Mouse (Mus musculus) urinary bladder, postnatal 4 days (tissue): ENCODE measurements around the gene Eef1b2.

Experiments used
- DNase-seq, 2 experiments: peaks; one replicate each; pipeline ENCODE4 v3.0.0; 2021 to 2022; ENCODE audit warnings: low spot score in 2 of 2

Gene Eef1b2

DNA sequence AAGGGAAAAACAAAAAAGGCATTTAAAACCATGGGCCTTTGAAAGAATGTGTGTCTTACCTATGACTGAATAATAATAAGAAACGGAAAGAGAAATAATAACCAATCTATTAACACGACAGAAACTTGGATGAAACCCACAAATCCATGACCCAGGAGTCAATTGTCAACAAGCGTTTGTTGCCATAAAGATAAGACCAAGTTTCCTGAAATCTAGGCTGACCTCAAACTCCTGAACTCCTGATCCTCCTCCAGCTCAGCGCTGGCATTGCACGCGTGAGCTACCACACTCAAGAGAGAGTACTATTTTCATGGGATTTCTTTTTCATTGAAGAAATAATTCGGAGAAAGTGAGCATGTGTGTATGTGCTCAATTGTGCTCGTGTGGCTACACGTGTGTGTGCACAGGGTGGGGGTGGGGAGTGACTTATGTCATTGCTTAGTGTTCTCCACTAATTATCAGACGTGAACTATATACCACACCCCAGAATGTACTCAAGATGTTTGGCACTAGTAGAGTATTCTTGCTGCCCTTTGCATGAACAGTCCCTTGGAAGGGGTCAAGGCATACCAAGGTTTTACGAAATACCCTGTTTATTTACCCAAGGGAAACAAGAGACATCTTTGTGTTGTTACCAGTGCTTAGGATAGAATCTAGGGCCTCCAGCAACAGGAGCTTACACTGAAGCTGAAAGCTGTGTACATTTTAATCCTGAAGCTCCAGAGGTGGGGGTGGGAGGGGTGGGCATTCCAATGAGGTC is 15.9 kb downstream of the Eef1b2 start:
- DNase-seq = no peak

DNA sequence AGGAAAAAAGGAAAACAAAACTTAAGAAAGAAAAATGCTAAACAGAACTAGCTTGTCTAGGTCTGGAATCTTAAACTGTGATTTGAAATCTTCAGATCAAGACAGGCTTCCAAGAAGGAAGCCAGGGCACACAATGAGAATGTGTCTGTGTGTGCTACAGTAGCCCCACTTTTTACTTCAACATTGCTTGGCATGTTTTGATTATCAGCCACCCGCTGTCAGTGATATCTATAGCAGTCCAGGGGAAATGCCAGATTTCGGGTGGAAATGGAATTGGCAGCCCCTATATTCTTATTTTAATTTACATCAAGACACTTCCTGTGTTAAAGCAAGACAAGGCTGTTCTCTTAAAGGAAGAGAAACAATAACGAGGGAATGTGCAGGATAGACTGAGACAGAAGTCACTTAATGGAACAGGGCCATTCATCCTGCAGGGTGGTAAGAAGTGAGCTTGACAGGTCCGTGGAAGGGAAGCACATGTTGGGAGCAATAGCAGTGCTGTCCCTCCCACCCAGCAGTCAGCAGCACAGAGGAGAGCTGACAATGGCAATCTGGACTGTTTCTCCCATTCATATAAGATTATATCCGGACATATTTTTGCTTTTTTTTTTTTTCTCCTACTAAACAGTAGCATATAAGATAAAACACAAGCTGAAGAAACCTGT is 19.4 kb downstream of the Eef1b2 start:
- DNase-seq = no peak

DNA sequence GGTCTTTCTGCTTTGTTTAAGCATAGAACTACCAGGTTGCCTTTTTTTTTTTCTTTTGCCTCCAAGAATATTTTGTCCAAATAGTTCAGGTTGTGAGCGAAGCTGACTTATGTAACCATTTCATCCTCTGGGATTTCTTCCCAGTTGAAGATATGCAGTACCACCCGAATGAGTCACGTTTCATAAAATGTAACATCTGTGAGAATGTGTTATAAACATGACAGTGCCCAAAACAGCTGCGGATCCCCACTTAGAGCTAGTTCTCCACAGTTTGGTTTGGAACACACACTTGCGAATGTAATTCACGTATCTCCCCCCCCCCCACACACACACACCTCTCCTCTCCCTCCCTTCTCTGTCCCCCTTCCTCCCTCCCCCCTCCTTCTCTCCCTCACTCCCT is 22.8 kb downstream of the Eef1b2 start:
- DNase-seq = no peak

DNA sequence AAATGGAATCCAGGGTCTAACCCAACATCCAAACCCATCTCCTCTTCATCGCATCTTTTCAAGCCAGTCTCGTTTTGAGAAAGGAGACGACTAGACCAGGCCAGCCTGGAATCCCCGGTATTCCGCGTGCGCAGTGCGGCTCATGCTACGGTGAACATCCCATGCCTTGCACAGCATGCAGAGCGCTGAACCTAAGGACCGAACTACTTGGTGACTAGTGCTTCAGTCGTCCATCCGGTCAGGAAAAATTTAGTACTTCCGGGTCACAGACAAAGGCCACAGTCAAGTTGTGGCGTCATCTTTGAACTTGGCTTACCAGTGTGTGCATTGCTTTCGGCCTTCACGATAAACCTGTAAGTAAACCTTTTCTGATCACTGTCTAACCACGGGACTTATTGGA is 23.7 kb downstream of the Eef1b2 start:
- DNase-seq = no peak

DNA sequence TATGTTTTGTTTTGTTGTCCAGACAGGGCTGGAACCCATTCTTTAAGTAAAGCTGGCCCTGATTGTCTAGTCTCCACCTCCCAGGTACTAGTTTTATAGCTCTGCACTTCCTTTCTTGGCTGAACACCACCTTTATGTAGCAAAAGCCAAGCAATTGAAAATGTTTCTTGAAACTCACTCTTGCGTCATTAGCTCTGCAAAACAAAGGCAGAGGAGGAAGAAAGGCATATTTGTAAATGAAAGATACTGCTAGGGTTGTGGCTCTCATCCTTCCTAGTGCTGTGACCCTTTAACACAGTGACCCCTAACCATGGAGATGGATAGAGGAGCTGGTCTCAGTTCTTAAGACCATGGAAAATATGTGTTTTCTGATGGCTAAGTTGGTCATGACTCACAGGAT is 25.0 kb downstream of the Eef1b2 start:
- DNase-seq = no peak

DNA sequence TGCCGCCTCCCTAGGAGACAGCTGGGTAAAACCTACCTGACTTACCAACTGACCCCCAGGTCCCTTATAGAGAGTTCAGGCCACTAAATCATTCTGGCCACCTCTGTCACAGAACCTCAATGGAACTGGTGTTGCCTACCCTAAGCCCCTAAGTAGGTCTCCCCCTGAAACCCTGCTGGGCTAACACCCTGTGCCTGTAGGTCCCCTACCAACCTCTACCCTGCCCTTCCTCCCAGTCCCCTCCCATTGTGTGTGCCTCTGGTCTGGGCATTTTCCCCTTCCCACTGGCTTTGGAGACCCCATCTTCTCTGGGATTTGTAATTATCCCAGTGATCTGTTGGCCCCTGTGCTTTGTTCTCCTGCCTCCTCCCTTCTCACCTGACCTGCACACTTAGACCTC is 26.8 kb downstream of the Eef1b2 start:
- DNase-seq = no peak

DNA sequence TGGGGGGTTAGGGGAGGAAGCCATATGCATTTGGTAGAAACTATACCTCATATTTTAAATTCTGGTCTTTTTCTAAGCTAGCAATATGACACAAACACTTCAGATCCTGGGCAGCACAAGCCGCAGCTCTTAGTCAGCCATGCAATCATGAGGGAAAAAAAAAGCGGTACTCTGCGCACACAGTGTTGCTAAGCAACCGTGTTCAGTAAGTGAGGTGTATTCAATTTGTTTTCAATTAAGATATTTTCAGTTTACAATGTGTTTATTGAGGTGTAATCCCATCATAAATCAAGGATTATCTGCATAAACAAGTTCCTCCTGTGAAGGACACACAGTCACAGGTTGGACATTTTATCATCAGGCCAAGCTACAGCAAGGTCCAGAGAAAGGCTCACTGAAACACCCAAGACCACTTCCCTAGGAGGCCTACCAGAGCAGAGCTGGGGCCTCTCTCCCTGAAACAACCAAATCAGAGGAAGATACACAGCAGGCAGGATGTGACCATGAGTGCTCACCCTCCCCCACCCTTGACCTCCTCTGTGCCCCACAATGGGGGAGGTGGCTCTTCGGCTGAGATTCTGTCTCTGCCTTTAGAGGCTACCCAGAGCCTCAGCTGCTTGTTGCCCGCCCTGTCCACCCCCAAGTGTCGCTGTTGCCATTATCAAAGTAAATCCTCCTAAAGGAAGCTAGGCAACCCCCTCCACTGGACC is 27.5 kb downstream of the Eef1b2 start:
- DNase-seq = no peak

DNA sequence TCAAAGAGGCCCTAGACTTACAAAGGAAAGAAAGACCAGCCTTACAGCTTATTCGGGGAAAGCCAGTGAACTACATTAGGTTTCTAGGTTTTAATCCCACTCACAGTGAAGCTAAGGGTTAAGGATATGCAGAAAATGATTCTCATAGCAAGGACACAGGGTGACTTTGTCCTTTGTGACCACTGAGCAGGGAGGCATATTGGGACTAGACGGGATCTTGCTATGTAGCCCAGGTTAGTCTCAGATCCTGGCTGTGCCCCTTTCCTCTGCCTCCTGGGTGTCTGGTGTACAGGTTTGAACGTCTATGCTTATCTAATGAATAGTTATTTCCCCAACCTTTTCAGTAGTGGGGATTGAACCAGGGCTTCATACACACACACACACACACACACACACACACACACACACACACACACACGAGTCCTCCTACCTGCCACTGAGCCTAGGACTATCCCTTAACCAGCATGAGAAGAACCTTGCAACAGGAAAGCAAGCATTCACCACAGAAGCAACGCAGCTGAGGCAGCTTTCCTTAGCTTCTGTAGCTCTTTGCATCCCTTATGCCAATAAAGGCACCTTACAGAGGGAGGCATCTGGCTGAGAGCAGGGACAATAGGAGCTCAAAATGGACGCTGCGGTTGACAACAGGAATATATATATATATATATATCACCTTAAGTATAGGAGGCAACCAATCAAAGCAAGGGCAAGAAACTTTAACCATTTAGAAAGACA is 28.2 kb downstream of the Eef1b2 start:
- no peak for DNase-seq

DNA sequence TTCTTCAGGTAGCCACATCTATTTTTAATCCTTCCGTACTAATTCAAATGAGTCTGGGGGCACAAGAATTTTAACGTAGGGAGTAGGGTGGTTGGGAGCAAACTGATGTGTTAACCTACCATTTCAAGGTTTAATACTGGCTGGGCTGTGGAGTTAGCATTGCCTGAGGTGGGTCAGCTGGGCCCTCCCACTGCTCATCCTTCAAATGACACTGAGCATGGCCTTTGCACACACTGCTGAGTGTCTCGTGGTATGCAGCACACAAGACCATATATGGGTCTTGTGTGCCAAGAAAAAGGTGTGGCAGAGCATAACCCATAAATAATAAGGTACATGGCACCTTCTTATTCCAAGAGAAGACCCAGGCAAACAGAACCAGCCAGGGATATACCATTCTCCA is 31.0 kb downstream of the Eef1b2 start:
- DNase-seq = no peak

DNA sequence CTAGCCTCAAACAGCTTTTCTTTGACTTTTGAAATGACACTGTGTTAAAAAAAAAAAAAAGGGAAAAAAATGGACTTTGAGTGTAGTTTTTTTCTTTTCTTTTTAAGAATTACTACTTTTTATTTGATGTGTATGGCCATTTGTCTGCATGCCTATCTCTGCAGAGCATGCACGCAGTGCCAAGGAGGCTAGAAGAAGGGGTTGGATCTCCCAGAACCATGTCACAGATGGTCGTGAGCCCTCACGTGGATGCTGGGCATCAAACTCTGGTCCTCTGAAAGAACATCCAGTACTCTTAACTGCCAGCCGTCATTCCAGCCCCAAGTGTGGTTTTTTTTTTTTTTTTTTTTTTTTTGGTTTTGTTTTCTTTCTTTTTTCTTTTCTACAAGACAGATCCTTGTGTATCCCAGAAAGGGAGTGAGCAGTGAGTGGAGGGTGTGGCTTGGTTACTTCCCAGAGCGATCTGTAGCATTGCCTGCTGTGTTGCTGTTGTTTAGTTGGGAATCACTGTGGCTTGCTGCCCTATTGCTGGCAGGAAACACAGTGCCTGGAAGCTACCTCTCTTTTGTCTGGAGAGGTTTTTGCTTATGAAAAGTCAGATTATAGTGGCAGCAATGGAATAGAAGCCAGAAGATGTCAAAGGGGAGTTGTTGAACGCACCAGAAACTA is 33.4 kb downstream of the Eef1b2 start:
- DNase-seq = no peak

DNA sequence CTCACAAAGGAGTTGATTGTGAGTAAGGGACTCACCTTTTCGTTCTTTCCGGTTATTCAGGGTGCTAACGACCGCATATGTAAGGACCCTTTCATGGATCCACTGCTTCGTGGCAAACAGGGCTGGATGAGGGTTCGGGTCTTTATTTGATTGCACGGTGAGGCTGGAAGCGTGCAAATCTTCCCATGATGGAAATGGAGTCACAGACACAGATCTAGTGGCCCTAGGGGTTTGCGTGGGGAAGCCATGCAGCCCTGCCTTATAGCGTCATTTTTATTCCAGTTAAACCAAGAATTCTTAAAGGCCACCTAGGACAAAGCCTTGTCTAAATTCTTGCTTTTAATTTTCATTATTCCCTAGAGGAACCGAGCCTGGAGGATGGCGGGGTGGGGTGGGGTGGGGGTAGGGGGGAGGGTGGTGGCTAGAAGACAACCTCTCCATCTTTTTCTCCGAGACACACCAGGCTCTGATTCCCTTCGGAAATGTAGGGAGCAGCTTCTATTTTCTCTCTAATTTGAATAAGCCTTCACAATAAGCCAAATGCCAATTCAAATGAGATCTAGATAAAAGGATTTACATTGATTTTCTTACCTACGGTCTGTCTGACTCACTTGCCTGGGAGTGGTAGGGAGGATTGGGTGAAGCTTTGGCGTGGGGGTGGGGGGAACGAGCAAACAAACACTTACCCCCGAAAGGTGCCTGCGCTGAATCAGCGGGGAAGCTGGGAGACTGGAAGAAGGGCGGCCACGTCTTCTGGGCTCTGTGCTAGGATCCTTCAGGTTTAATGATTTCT is 37.0 kb downstream of the Eef1b2 start:
- DNase-seq = no peak

DNA sequence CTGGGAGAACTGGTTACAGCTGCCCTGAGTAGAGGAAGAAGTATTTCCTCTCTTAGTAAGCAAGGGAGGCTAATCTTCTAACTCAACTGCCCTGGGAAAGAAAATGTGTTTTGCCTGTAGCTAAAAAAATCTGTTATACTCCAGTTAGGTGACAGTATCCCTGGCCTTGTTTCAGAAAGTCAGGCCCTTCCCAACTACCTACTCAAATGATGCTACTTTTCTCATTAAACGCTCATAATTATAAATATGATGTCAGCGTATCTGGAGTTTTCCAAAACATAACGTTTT is 37.6 kb downstream of the Eef1b2 start, which contains the start of gene Gpr1:
TSS of gene Gpr1 (minus strand) at position 273 of the 288 bp plus-strand sequence.
- no peak for DNase-seq

DNA sequence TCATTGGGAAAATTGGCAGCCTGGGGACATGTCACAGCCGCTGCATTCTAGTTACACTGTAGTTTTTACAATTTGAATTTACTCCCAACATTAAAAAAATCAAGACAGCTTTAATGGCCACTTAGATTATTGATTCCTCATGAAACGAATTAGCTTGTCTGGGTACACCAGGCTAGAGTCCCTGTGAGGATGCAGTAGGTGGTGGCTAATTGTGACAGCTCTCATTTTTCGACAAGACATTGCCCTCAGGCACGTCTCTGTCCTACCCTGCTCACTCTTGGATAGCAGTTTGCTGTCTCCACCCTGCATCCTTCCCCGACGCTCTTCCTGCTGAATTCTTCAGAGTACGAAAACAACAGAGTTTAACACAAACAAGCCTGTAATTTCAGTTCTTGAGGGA is 38.0 kb downstream of the Eef1b2 start:
- DNase-seq = no peak

DNA sequence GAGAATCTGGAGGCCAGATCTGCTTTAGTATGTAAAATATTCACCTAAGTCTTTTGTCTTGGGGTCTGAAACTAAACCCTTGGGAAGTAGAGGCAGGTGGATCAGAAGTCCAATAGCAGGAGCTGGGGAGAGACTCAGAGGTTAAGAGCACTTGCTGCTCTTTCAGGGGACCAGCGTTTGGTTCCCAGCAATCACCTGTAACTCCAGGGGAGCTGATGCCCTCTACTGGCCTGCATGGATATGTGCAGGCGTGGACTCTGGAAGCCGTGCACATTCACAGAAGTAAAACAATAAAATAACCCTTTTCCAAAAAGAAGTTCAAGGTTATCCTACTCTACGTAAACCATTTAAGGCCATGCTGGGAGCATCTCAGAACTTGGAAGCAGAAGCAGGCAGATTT is 42.7 kb downstream of the Eef1b2 start:
- no peak for DNase-seq

DNA sequence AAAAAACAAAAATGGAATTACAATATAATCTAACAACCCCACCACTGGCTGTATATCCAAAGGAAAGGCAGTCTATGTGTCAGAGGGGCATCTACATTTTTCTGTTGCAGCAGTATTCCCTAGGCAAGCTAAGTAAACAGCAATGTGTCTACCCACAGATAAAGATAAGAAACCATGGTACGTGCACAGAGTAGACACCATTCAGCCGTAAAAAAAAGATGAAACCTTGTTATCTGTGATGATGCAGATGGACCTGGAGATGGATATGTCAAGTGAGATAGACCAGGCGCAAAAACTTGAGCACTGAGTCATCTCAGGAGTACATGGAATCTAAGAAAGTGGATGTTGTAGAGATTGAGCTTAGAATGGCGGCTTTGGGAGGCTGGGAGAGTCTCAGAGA is 48.4 kb downstream of the Eef1b2 start:
- no peak for DNase-seq

DNA sequence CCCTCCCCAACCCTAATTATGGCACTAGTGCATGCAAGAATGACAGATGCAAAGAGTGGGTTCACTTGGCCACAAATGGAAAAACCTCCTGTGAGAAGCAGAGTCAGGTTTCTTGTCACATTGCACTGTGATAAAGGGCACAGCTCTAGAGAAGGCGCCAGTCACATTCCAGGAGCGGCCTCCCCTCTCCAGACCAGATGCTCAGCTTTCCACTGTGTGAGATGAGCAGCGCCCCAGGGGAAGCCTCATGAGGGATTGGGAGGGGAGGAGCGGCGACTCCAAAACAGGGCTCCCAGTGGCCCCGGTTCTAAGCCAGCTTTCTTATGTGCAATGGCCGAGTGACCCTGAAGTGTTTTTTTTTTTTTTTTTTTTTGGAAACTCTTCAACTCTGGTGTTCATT is 49.3 kb downstream of the Eef1b2 start:
- DNase-seq = no peak

DNA sequence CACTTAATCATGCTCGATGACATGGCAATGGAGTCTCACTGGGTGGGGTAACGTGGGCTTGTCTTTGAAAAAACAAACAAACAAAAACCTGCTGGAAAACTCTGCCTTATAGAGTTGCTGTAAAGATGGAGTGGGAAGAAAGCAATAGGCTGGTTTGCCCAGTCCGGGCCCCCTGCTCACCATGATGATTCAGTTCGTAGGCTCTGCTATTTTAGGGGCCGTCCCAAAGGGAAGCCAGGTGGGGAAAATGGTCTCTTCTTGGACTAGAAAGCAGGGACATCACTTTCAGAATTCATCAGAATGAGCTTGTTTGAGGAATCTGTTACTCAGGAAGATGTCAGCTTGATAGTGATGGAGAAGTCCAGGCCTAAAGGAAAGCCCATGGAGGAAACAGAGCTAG is 50.6 kb downstream of the Eef1b2 start:
- DNase-seq = no peak
